14 mouse cellular contexts compared by ENCODE assay signal in the genomic region with DNA sequence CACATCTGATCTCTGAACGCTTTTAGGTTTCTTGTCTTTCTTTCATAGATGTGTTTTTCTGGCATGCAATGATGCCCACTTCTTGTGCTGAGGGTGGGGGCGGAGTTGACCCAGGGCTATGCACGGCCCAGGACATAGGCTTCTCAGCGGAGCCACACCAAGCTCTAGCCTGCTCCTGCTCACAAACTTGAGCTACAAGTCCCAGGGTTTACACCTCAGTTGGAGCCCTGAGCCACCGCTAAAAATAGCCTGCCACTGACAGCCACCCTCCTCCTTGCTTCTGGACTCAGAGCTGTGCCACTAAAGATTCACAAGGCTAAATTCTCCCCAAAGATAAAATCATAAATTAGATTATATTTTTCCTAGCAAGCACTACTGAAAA.
DNase-seq lines count a peak whose midpoint lies in the region; ATAC-seq lines count a peak whose summit lies in the region.
"Had no signal": no experiment of that assay in that cellular context is flagged by ENCODE, and none has a peak within 500 bp of the region (broad histone marks: within the 10 kb centered on the region; RNA-seq: fewer than 3 reads in every experiment).

No protein-coding gene starts in this region.

- DNase-seq in forebrain, embryonic 10.5 days (ENCODE audit: extremely low spot score, low spot score), result no peak
- DNase-seq in forebrain, embryonic 11.5 days (ENCODE audit: low spot score), result no peak
- no peak for DNase-seq in heart, adult 8-10 months (ENCODE audit: low spot score)
- DNase-seq in brain, adult 2 months (ENCODE audit: low read depth, low spot score), result peak; percentile 63
- no peak for DNase-seq in embryonic facial prominence, embryonic 14.5 days (ENCODE audit: low spot score)
- DNase-seq in spleen, postnatal 36 days (ENCODE audit: low spot score in 2 of 2), result no peak
- DNase-seq in gastrocnemius, postnatal 10 days, result no peak
- DNase-seq: B cell, adult 2 months; cerebellum, adult 11 months; kidney, adult 2 months; kidney, postnatal 36 days; liver, postnatal 0 days had no signal

- no peak for ATAC-seq in forebrain, embryonic 11.5 days (replicated peaks; ENCODE audit: low FRiP score)
- no peak for ATAC-seq in heart, embryonic 14.5 days (ENCODE audit: insufficient number of reproducible peaks, insufficient read depth, low FRiP score, low read depth)
- no peak for ATAC-seq in embryonic facial prominence, embryonic 14.5 days (ENCODE audit: low read depth)
- ATAC-seq: liver, postnatal 0 days had no signal

- peak overlapping the region; percentile 76 for H3K27ac ChIP-seq in forebrain, embryonic 10.5 days
- H3K27ac ChIP-seq in forebrain, embryonic 11.5 days (ENCODE audit: low read depth, low read length), result no peak overlapping the region
- H3K27ac ChIP-seq in heart, embryonic 14.5 days (replicated peaks in 1 of 2; ENCODE audit: control insufficient read depth in 1 of 2, insufficient read depth in 1 of 2, low read depth in 2 of 2, low read length in 2 of 2), result peak overlapping the region; percentile 57 to 60
- H3K27ac ChIP-seq in embryonic facial prominence, embryonic 14.5 days (replicated peaks; ENCODE audit: low read depth, low read length), result peak overlapping the region; percentile 75

- H3K9me3 ChIP-seq in forebrain, embryonic 10.5 days, result no peaks in the 10 kb centered on the region
- H3K9me3 ChIP-seq in forebrain, embryonic 11.5 days (ENCODE audit: control insufficient read depth, low read length), result no peaks in the 10 kb centered on the region
- no peaks in the 10 kb centered on the region for H3K9me3 ChIP-seq in heart, embryonic 14.5 days (ENCODE audit: control insufficient read depth, low read length)
- H3K9me3 ChIP-seq in embryonic facial prominence, embryonic 14.5 days (ENCODE audit: control insufficient read depth, low read length), result no peaks in the 10 kb centered on the region
- H3K9me3 ChIP-seq: midbrain, embryonic 10.5 days had no signal

- 0 out of 2 replicates have a peak, but pooled peaks cover 11% of the 10 kb centered on the region for H3K27me3 ChIP-seq in forebrain, embryonic 10.5 days (ENCODE audit: poor library complexity, severe bottlenecking)
- no peaks in the 10 kb centered on the region for H3K27me3 ChIP-seq in forebrain, embryonic 11.5 days (ENCODE audit: control insufficient read depth, insufficient read depth, low read length)
- H3K27me3 ChIP-seq in heart, embryonic 14.5 days (ENCODE audit: control insufficient read depth, insufficient read depth, low read length), result no peaks in the 10 kb centered on the region
- H3K27me3 ChIP-seq in embryonic facial prominence, embryonic 14.5 days (replicated peaks; ENCODE audit: control insufficient read depth, insufficient read depth, low read length), result no peaks in the 10 kb centered on the region

- H3K4me3 ChIP-seq in forebrain, embryonic 10.5 days, result no peak overlapping the region
- H3K4me3 ChIP-seq in forebrain, embryonic 11.5 days (ENCODE audit: low read depth, low read length), result no peak overlapping the region
- H3K4me3 ChIP-seq in heart, embryonic 14.5 days (ENCODE audit: control insufficient read depth in 1 of 2, insufficient read depth in 1 of 2, low read depth in 1 of 2, low read length in 2 of 2), result no peak overlapping the region
- no peak overlapping the region for H3K4me3 ChIP-seq in embryonic facial prominence, embryonic 14.5 days (ENCODE audit: low read depth, low read length)
- H3K4me3 ChIP-seq: midbrain, embryonic 10.5 days had no signal

- H3K4me1 ChIP-seq in forebrain, embryonic 10.5 days, result peaks cover 42% of the 10 kb centered on the region
- H3K4me1 ChIP-seq in forebrain, embryonic 11.5 days (replicated peaks; ENCODE audit: control insufficient read depth, insufficient read depth, low read length), result 0 out of 2 replicates have a peak, but pooled peaks cover 2% of the 10 kb centered on the region
- H3K4me1 ChIP-seq in heart, embryonic 14.5 days (ENCODE audit: control insufficient read depth in 2 of 2, insufficient read depth in 2 of 2, low read length in 2 of 2), result peaks cover 12% of the 10 kb centered on the region in 2 experiments
- H3K4me1 ChIP-seq in embryonic facial prominence, embryonic 14.5 days (ENCODE audit: control insufficient read depth, insufficient read depth, low read length), result peaks cover 10% of the 10 kb centered on the region; the same call in 1 of the 2 replicates

- no peak overlapping the region for H3K4me2 ChIP-seq in forebrain, embryonic 11.5 days (ENCODE audit: low read depth, low read length, severe bottlenecking)
- H3K4me2 ChIP-seq in heart, embryonic 14.5 days (ENCODE audit: low read length), result no peak overlapping the region
- H3K4me2 ChIP-seq in embryonic facial prominence, embryonic 14.5 days (ENCODE audit: low read depth, low read length), result no peak overlapping the region

- H3K36me3 ChIP-seq in forebrain, embryonic 10.5 days (replicated peaks), result no peaks in the 10 kb centered on the region
- H3K36me3 ChIP-seq in forebrain, embryonic 11.5 days (ENCODE audit: control insufficient read depth, insufficient read depth, low read length), result no peaks in the 10 kb centered on the region
- no peaks in the 10 kb centered on the region for H3K36me3 ChIP-seq in heart, embryonic 14.5 days (ENCODE audit: control insufficient read depth, insufficient read depth, low read length)
- no peaks in the 10 kb centered on the region for H3K36me3 ChIP-seq in embryonic facial prominence, embryonic 14.5 days (ENCODE audit: control insufficient read depth, insufficient read depth, low read length)
- H3K36me3 ChIP-seq: midbrain, embryonic 10.5 days had no signal

- 60% methylated on average over 5 of the region's 5 CpGs for WGBS in forebrain, embryonic 10.5 days
- 62% methylated on average over 5 of the region's 5 CpGs for WGBS in forebrain, embryonic 11.5 days
- WGBS in heart, embryonic 14.5 days, result 45% methylated on average over 5 of the region's 5 CpGs
- 36% methylated on average over 5 of the region's 5 CpGs for WGBS in embryonic facial prominence, embryonic 14.5 days

- H3K9ac ChIP-seq in forebrain, embryonic 11.5 days (ENCODE audit: low read length), result no peak overlapping the region
- H3K9ac ChIP-seq in heart, embryonic 14.5 days (ENCODE audit: low read length), result no peak overlapping the region
- peak overlapping the region; percentile 51 for H3K9ac ChIP-seq in embryonic facial prominence, embryonic 14.5 days (ENCODE audit: low read depth, low read length)
- H3K9ac ChIP-seq: liver, postnatal 0 days had no signal
